Mouse (Mus musculus): ENCODE results near the gene Cfap221. TPM values are rescaled to one million over a fixed set of nuclear protein-coding genes. Genes with fewer than 3 reads are reported as not detected.
A peak's percentile ranks its signal among the peaks of the same experiment; 100 is the strongest.

Cfap221 gene
- polyA plus RNA-seq, 1 experiment from 2014 or later = 1.5 TPM

DNA sequence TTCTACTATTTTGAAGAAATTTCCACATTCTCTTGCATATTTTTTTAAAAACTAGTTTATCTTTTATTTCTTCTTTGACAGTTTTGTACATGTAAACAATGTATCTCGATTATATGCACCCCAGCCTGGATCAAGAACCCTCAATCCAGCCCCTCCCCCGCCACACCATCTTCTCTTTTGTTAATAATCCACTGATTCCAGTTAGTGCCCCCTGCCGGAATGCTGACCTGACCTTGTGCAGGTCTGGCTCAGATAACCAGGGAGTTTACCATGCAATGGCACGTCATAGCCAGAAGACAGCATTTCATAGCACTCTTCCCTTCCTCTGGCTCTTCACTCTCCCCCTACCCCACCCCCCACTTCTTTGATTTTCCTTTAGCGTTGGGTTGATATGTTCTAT is 610 bp upstream of the Cfap221 start:
- H3K27ac ChIP-seq (replicated peaks) = no peak overlapping the region
- WGBS = 26% methylated on average over 5 of the region's 5 CpGs
- H3K4me2 ChIP-seq (replicated peaks) = peak overlapping the region; percentile 79
- no peaks in the 10 kb centered on the region for H3K4me1 ChIP-seq
- peak overlapping the region; percentile 52 for H3K4me3 ChIP-seq (replicated peaks)
- no peaks in the 10 kb centered on the region for H3K27me3 ChIP-seq
- H3K9ac ChIP-seq = no peak overlapping the region
- H3K36me3 ChIP-seq = no peaks in the 10 kb centered on the region
- H3K9me3 ChIP-seq (replicated peaks) = no peaks in the 10 kb centered on the region
- no peak for ATAC-seq (ENCODE audit: insufficient number of reproducible peaks, low FRiP score, low TSS enrichment, low read depth)

DNA sequence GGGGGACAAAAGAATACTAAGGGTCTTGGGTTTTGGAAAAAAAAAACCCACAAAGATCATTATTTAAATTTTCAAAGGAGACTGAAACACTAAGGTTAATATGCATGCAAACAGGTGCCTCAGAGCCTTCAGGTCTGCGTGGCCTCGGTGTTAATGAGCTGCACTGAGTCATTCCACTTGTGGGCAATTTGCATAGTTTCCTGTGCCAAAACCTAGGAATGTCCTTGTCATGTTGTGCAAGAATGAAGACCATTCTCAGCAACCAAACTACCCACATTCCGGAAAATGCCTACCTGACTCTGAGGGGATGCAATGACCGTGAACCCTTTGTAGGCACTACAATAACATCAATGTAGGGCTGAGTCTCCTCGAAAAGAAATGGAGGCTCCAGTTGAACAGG is 10.5 kb downstream of the Cfap221 start:
- H3K27ac ChIP-seq (replicated peaks) = no peak overlapping the region
- no peak overlapping the region for H3K4me2 ChIP-seq (replicated peaks)
- WGBS = 79% methylated on average over 5 of the region's 5 CpGs
- no peaks in the 10 kb centered on the region for H3K27me3 ChIP-seq
- no peaks in the 10 kb centered on the region for H3K9me3 ChIP-seq (replicated peaks)
- H3K9ac ChIP-seq = no peak overlapping the region
- no peak overlapping the region for H3K4me3 ChIP-seq (replicated peaks)
- no peaks in the 10 kb centered on the region for H3K4me1 ChIP-seq
- no peaks in the 10 kb centered on the region for H3K36me3 ChIP-seq
- ATAC-seq (ENCODE audit: insufficient number of reproducible peaks, low FRiP score, low TSS enrichment, low read depth) = no peak

DNA sequence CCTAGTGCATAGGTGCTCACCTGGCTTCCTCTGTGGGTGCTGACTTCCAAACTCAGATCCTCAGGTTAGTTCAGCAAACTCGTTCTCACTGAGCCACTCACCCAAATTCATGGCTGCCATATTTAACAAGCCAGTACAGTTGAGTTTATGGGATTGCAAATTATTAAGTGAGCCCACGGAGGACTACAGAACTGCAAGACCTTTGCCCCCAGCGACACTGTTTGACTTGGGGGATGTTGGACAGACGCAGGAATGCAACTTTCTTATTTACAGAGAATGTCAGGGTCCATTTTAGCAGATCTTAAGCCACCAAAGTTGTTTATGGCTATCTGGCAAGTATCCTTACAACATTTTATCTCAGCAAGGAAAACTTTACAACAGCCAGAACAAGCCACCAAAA is 21.9 kb downstream of the Cfap221 start:
- 74% methylated on average over 4 of the region's 4 CpGs for WGBS
- H3K4me2 ChIP-seq (replicated peaks) = no peak overlapping the region
- no peaks in the 10 kb centered on the region for H3K9me3 ChIP-seq (replicated peaks)

DNA sequence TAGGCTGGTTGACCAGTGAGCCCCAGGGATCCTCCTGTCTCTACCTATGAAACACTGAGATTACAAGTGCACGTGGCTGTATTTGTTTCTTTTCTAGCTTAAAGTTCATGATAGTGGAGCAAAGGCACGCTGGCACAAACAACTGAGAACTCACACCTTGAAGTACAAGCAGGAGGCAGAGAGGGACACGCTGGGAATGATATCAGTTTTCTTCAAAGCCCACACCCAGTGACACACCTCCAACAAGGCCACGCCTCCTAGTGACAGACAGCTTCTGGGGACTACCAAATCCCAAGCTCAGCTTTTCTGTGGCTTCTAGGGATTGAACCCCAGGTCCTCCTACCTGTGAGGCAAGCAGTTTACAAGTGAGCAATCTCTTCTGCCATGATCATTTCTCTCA is 23.9 kb downstream of the Cfap221 start:
- no peak overlapping the region for H3K4me2 ChIP-seq (replicated peaks)

More for the DNA sequence above, 21.9 kb downstream of the Cfap221 start:
- ATAC-seq (ENCODE audit: insufficient number of reproducible peaks, low FRiP score, low TSS enrichment, low read depth) = no peak
- no peaks in the 10 kb centered on the region for H3K27me3 ChIP-seq
- no peak overlapping the region for H3K9ac ChIP-seq
- no peak overlapping the region for H3K4me3 ChIP-seq (replicated peaks)
- H3K4me1 ChIP-seq = no peaks in the 10 kb centered on the region
- no peak overlapping the region for H3K27ac ChIP-seq (replicated peaks)
- H3K36me3 ChIP-seq = no peaks in the 10 kb centered on the region

DNA sequence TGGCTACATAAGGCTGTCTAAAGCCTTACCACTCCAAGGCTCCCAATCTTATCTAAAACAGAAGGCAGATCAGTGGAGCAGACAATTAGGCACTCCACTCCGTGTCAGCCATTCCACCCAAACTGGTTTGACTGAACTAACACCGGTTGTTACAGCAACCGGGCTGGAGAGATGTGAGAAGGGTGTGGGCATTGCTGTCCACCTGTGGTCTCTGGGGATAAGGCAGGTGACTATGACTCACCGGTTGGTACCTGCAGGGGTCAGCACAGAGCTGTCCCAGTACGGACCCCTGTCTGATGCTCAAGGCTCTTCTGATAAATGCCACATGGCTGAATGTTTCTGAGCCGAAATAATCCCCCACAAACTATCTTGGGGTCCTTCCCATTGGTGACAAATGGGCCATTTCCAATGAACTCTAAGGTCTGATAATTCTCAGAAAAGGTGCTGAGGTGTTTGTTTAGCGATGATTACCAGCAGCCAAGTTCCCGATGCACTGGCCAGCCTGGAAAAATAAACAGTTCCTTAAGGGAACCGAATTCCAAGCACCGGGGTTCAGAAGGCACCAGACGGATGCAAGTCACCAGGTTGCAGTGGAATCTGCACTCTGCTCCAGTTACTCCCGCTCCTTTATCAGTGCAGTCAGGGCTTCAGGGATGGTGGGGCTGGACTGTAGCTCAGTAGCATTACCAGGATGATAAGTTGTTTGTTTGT is 31.1 kb downstream of the Cfap221 start:
- Histone ChIP-seq H3K4me2 (replicated peaks) (no peak overlapping the region), H3K27ac (replicated peaks) (no peak overlapping the region), H3K36me3 (no peaks in the 10 kb centered on the region), H3K4me1 (no peaks in the 10 kb centered on the region), H3K9ac (no peak overlapping the region), H3K27me3 (no peaks in the 10 kb centered on the region), H3K9me3 (replicated peaks) (no peaks in the 10 kb centered on the region), H3K4me3 (replicated peaks) (no peak overlapping the region)
- ATAC-seq (ENCODE audit: insufficient number of reproducible peaks, low FRiP score, low TSS enrichment, low read depth) = no peak
- WGBS = 46% methylated on average over 12 of the region's 12 CpGs

More for the DNA sequence above, 23.9 kb downstream of the Cfap221 start:
- Histone ChIP-seq H3K9ac (no peak overlapping the region), H3K4me1 (no peaks in the 10 kb centered on the region), H3K27ac (replicated peaks) (no peak overlapping the region), H3K36me3 (no peaks in the 10 kb centered on the region), H3K9me3 (replicated peaks) (no peaks in the 10 kb centered on the region), H3K27me3 (no peaks in the 10 kb centered on the region), H3K4me3 (replicated peaks) (no peak overlapping the region)
- 32% methylated on average over 4 of the region's 4 CpGs for WGBS
- no peak for ATAC-seq (ENCODE audit: insufficient number of reproducible peaks, low FRiP score, low TSS enrichment, low read depth)

DNA sequence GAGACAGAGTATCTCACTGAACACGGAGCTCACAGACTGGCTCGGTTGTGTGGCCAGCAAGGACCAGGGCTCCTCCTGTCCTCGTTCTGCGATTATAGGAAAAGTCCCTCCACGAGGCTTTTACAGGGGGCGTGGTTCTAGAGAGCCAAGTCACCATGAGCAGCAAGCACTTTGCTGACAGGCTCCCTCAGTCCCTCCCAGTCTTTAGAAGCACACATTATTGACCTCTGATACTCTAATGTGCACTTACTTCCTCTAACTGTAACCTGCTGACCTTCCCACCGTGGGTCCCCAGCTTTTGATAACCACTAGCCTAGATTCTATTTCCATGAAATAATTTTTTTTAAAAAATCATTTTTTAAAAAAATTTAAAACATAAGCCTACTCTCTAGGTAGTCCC is 37.1 kb downstream of the Cfap221 start:
- WGBS = 49% methylated on average over 7 of the region's 7 CpGs
- H3K4me3 ChIP-seq (replicated peaks) = no peak overlapping the region

DNA sequence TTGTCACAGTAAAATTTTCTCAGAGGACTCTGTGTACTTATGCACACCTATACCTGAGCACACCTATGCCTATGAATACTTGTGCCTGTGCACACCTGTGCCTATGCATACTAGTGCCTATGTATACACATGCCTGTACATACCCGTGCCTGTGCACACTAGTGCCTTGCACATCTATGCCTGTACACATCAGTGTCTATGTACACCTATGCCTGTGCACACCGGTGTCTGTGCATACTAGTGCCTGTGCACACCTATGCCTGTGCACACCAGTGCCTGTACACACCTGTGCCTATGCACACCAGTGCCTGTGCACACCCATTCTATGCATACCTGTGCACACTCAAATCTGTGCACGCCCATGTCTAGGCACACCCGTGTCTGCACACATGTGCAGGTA is 37.6 kb downstream of the Cfap221 start:
- no peaks in the 10 kb centered on the region for H3K27me3 ChIP-seq
- 92% methylated on average over 4 of the region's 4 CpGs for WGBS
- no peak overlapping the region for H3K27ac ChIP-seq (replicated peaks)
- H3K36me3 ChIP-seq = no peaks in the 10 kb centered on the region
- no peak for ATAC-seq (ENCODE audit: insufficient number of reproducible peaks, low FRiP score, low TSS enrichment, low read depth)
- H3K9me3 ChIP-seq (replicated peaks) = no peaks in the 10 kb centered on the region
- H3K4me3 ChIP-seq (replicated peaks) = no peak overlapping the region
- no peaks in the 10 kb centered on the region for H3K4me1 ChIP-seq
- H3K4me2 ChIP-seq (replicated peaks) = no peak overlapping the region
- no peak overlapping the region for H3K9ac ChIP-seq

More for the DNA sequence above, 37.1 kb downstream of the Cfap221 start:
- no peaks in the 10 kb centered on the region for H3K36me3 ChIP-seq
- H3K9ac ChIP-seq = no peak overlapping the region
- H3K27me3 ChIP-seq = no peaks in the 10 kb centered on the region
- no peak overlapping the region for H3K4me2 ChIP-seq (replicated peaks)
- H3K27ac ChIP-seq (replicated peaks) = no peak overlapping the region
- H3K4me1 ChIP-seq = no peaks in the 10 kb centered on the region
- ATAC-seq (ENCODE audit: insufficient number of reproducible peaks, low FRiP score, low TSS enrichment, low read depth) = no peak
- H3K9me3 ChIP-seq (replicated peaks) = no peaks in the 10 kb centered on the region

DNA sequence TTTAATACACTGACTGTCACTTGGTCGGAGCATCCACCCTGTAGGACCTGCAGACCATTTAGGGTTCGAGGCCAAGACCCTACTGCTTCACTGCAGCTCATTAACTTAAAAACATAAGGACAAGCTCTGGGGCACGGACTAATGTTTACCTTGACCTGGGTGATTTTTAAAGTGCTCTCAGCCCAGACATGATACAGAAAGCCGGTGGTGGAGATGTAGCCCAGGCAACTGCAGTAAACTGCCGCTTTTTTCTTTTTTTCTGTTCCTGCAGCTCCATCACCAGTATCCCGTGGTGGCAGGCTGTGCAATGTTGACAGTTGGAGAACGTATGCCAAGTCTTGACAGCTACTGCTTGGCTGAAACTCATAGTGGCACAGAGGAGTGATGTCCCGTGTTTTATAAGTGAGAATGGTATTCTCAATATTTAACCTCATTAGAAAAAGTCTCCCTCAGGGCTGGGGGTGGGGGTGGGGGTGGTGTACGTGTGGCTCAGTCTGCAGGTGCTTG is 39.3 kb downstream of the Cfap221 start:
- no peak overlapping the region for H3K4me3 ChIP-seq (replicated peaks)
- no peak overlapping the region for H3K9ac ChIP-seq
- no peaks in the 10 kb centered on the region for H3K36me3 ChIP-seq
- 61% methylated on average over 9 of the region's 9 CpGs for WGBS
- no peaks in the 10 kb centered on the region for H3K27me3 ChIP-seq
- no peak overlapping the region for H3K27ac ChIP-seq (replicated peaks)
- no peaks in the 10 kb centered on the region for H3K4me1 ChIP-seq
- H3K4me2 ChIP-seq (replicated peaks) = no peak overlapping the region
- ATAC-seq (ENCODE audit: insufficient number of reproducible peaks, low FRiP score, low TSS enrichment, low read depth) = no peak
- no peaks in the 10 kb centered on the region for H3K9me3 ChIP-seq (replicated peaks)

DNA sequence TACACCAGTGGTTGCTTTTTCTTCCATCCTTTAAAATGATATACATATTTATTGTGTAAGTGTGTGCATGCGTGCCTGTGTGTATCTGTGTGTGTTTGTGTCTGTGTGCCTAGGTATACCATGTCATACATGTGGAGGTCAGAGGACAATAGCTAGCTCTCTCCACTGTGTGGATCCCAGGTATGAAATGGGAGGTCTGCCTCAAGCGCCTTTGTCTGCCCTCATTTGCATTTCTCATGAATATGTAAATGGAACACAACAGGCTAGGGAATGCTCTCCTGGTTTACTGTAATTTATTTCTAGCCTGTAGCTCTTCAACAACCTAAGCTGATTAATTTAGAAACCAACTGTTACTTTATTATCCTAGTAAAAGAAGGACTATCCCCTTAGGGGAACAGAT is 42.4 kb downstream of the Cfap221 start:
- no peaks in the 10 kb centered on the region for H3K27me3 ChIP-seq
- no peaks in the 10 kb centered on the region for H3K4me1 ChIP-seq
- H3K9me3 ChIP-seq (replicated peaks) = no peaks in the 10 kb centered on the region
- 68% methylated on average over 2 of the region's 2 CpGs for WGBS
- no peak overlapping the region for H3K4me2 ChIP-seq (replicated peaks)
- H3K4me3 ChIP-seq (replicated peaks) = no peak overlapping the region
- no peak overlapping the region for H3K27ac ChIP-seq (replicated peaks)
- H3K9ac ChIP-seq = no peak overlapping the region
- no peak for ATAC-seq (ENCODE audit: insufficient number of reproducible peaks, low FRiP score, low TSS enrichment, low read depth)
- H3K36me3 ChIP-seq = no peaks in the 10 kb centered on the region

DNA sequence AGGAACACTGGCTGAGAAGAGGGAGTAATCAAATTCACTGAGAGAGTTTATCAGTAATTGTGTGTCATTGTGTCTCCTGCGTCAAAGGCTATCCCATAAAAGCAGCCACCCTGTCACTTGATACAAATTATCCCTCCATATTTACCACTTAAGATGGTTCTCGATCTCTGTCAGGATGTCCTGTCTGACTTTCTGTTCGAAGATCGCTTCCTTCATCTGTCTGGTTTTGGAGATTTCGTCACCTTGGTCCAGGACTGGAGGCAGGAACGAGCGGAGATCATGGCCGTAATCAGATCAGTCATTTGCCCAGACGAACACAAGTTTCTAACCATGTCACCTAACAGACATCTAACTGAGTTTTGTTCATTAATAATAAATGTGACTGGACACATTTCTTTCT is 43.6 kb downstream of the Cfap221 start:
- WGBS = 85% methylated on average over 9 of the region's 9 CpGs
- no peaks in the 10 kb centered on the region for H3K9me3 ChIP-seq (replicated peaks)
- H3K36me3 ChIP-seq = no peaks in the 10 kb centered on the region
- H3K27me3 ChIP-seq = no peaks in the 10 kb centered on the region
- H3K4me3 ChIP-seq (replicated peaks) = no peak overlapping the region
- H3K9ac ChIP-seq = no peak overlapping the region
- no peak overlapping the region for H3K4me2 ChIP-seq (replicated peaks)
- no peaks in the 10 kb centered on the region for H3K4me1 ChIP-seq
- no peak overlapping the region for H3K27ac ChIP-seq (replicated peaks)
- no peak for ATAC-seq (ENCODE audit: insufficient number of reproducible peaks, low FRiP score, low TSS enrichment, low read depth)

DNA sequence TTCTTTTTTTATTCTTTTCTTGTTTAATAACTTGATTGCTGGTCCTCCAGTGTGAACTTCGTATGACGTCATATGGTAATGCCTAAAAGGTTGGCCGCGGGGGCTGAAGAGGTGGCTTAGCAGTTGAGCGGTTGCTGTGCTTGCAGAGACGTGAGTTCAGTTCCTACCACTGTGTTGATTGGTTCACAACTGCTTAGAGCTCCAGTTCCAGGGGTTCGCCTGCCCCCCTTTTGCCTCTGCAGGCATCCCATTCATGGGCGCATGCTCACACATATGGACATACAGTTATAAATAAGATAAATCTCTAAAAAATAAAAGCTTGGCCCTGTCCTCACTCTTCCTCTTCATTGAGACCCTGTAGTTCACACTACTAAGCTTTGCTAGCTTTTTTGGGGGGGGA is 46.9 kb downstream of the Cfap221 start:
- Histone ChIP-seq H3K4me3 (replicated peaks) (no peak overlapping the region), H3K4me2 (replicated peaks) (no peak overlapping the region), H3K27me3 (no peaks in the 10 kb centered on the region), H3K27ac (replicated peaks) (no peak overlapping the region), H3K36me3 (no peaks in the 10 kb centered on the region), H3K9ac (no peak overlapping the region), H3K4me1 (no peaks in the 10 kb centered on the region), H3K9me3 (replicated peaks) (no peaks in the 10 kb centered on the region)
- WGBS = 91% methylated on average over 8 of the region's 8 CpGs
- no peak for ATAC-seq (ENCODE audit: insufficient number of reproducible peaks, low FRiP score, low TSS enrichment, low read depth)

DNA sequence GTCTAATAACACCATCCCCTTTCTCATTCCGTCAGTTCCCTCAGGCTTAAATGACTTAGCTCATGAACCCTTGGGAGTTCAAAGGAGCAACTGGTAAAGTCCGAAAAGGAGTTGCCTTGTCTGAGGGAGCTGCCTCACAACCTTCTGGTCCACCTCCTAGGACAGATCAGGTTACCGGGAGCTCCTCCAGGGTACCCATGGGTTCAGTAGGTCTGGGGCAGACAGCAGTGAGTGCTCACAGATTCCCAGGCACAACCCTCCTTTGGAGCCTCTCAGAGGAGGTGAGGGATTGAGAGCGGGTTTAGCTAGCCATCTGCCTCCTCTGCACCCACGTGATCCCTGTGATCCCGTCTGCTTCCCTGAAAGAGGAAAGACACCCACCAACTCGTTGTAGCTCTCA is 60.2 kb downstream of the Cfap221 start:
- no peak overlapping the region for H3K27ac ChIP-seq (replicated peaks)
- no peak for ATAC-seq (ENCODE audit: insufficient number of reproducible peaks, low FRiP score, low TSS enrichment, low read depth)
- no peak overlapping the region for H3K4me3 ChIP-seq (replicated peaks)
- H3K4me1 ChIP-seq = no peaks in the 10 kb centered on the region
- H3K36me3 ChIP-seq = no peaks in the 10 kb centered on the region
- no peak overlapping the region for H3K9ac ChIP-seq
- H3K9me3 ChIP-seq (replicated peaks) = no peaks in the 10 kb centered on the region
- no peaks in the 10 kb centered on the region for H3K27me3 ChIP-seq
- H3K4me2 ChIP-seq (replicated peaks) = no peak overlapping the region
- 23% methylated on average over 7 of the region's 7 CpGs for WGBS
